Mouse (Mus musculus) CH12.LX (cell line): ENCODE results near the gene Acaa1b. TPM values are rescaled to one million over a fixed set of nuclear protein-coding genes. Genes with fewer than 3 reads are reported as not detected.

ENCODE experiments used
- DNase-seq: peaks from one replicate; pipeline ENCODE4 v3.0.0-alpha.2; 2013; ENCODE audit errors: extremely low read depth
- H3K27ac ChIP-seq: 2 replicates; pipeline ENCODE4 v1.5.1; 2012; ENCODE audit warnings: low read depth, mild to moderate bottlenecking, control low read depth, moderate library complexity; ENCODE audit not compliant: insufficient read depth
- H3K27me3 ChIP-seq: replicated peaks from 2 replicates; pipeline ENCODE3; 2012; ENCODE audit warnings: inconsistent platforms
- H3K36me3 ChIP-seq, 2 experiments: replicated peaks in 1 of 2; 2 replicates each; pipeline versions ENCODE3 to v1.6.1; 2012; ENCODE audit warnings: inconsistent platforms in 1 of 2, low read length in 1 of 2, mild to moderate bottlenecking in 1 of 2, mixed read lengths in 1 of 2, moderate library complexity in 1 of 2; ENCODE audit not compliant: control insufficient read depth in 1 of 2, insufficient read depth in 1 of 2
- H3K4me1 ChIP-seq, 2 experiments: 2 replicates each; pipeline ENCODE4 v1.6.1; 2012; ENCODE audit warnings: inconsistent platforms in 1 of 2, moderate library complexity in 1 of 2; ENCODE audit not compliant: insufficient read depth in 2 of 2, control insufficient read depth in 1 of 2
- H3K4me2 ChIP-seq: 2 replicates; pipeline ENCODE4 v1.6.1; 2012; ENCODE audit warnings: low read depth, mild to moderate bottlenecking, control low read depth; ENCODE audit not compliant: poor library complexity, insufficient read depth, severe bottlenecking
- H3K4me3 ChIP-seq, 3 experiments: fragments of 150-350 bp in 1 of 3; sonication (generic) in 1 of 3; replicated peaks in 1 of 3; 2 replicates each; pipeline versions ENCODE3 to v1.5.1; 2011 to 2012; ENCODE audit warnings: low read depth in 2 of 3, low read length in 2 of 3, mild to moderate bottlenecking in 2 of 3, moderate library complexity in 2 of 3, control low read depth in 1 of 3, improper control_type of control experiment in 1 of 3, inconsistent platforms in 1 of 3, mixed read lengths in 1 of 3; ENCODE audit not compliant: poor library complexity in 1 of 3
- H3K79me2 ChIP-seq: replicated peaks from 2 replicates; pipeline ENCODE4 v1.6.1; 2012; ENCODE audit warnings: mild to moderate bottlenecking, moderate library complexity; ENCODE audit not compliant: control insufficient read depth, poor library complexity, insufficient read depth, severe bottlenecking; ENCODE audit errors: extremely low read depth
- H3K9ac ChIP-seq: 2 replicates; pipeline ENCODE4 v1.6.1; 2012; ENCODE audit warnings: low read depth, mild to moderate bottlenecking, control low read depth, moderate library complexity; ENCODE audit not compliant: insufficient read depth
- H3K9me3 ChIP-seq: replicated peaks from 2 replicates; pipeline ENCODE3; 2012; ENCODE audit warnings: low read length, inconsistent platforms, mixed read lengths
- CTCF ChIP-seq, 2 experiments: IDR thresholded peaks in 1 of 2; conservative IDR thresholded peaks in 1 of 2; 2 replicates each; pipeline ENCODE4 v1.5.1; 2011 to 2012; ENCODE audit warnings: low read depth in 2 of 2, low read length in 2 of 2, improper control_type of control experiment in 1 of 2, inconsistent platforms in 1 of 2, mild to moderate bottlenecking in 1 of 2, moderate library complexity in 1 of 2
- ELF1 ChIP-seq: IDR thresholded peaks from 2 replicates; pipeline ENCODE4 v1.6.1; 2014; ENCODE audit warnings: low read depth, mild to moderate bottlenecking, inconsistent platforms, low read length, improper control_type of control experiment
- ETS1 ChIP-seq: conservative IDR thresholded peaks from 2 replicates; pipeline ENCODE4 v1.6.1; 2012; ENCODE audit warnings: low read depth, mild to moderate bottlenecking, inconsistent platforms, low read length, improper control_type of control experiment, moderate library complexity
- GABPA ChIP-seq: IDR thresholded peaks from 2 replicates; pipeline ENCODE4 v1.6.1; 2012; ENCODE audit warnings: low read depth, low read length, improper control_type of control experiment, inconsistent platforms; ENCODE audit not compliant: insufficient replicate concordance
- IRF4 ChIP-seq: IDR thresholded peaks from 2 replicates; pipeline ENCODE4 v1.6.1; 2014; ENCODE audit warnings: low read depth, mild to moderate bottlenecking, inconsistent platforms, low read length, improper control_type of control experiment
- JUN ChIP-seq: IDR thresholded peaks from 2 replicates; pipeline ENCODE4 v1.6.1; 2011; ENCODE audit warnings: low read depth, mild to moderate bottlenecking, low read length, improper control_type of control experiment, moderate library complexity; ENCODE audit not compliant: insufficient read depth
- MAZ ChIP-seq: IDR thresholded peaks from 2 replicates; pipeline ENCODE4 v1.6.1; 2012; ENCODE audit warnings: low read depth, mild to moderate bottlenecking, inconsistent platforms, low read length, improper control_type of control experiment, moderate library complexity
- MEF2A ChIP-seq: IDR thresholded peaks from 2 replicates; pipeline ENCODE4 v1.6.1; 2014; ENCODE audit warnings: low read depth, mild to moderate bottlenecking, inconsistent platforms, low read length, improper control_type of control experiment, borderline replicate concordance
- MXI1 ChIP-seq: IDR thresholded peaks from 2 replicates; pipeline ENCODE4 v1.6.1; 2011; ENCODE audit warnings: mild to moderate bottlenecking, low read depth, low read length, improper control_type of control experiment
- MYC ChIP-seq: IDR thresholded peaks from 2 replicates; pipeline ENCODE4 v1.6.1; 2011; ENCODE audit warnings: low read depth, mild to moderate bottlenecking, improper control_type of control experiment, low read length
- NRF1 ChIP-seq: IDR thresholded peaks from 2 replicates; pipeline ENCODE4 v1.6.1; 2014; ENCODE audit warnings: low read depth, mild to moderate bottlenecking, inconsistent platforms, low read length, improper control_type of control experiment, moderate library complexity
- POLR2AphosphoS2 ChIP-seq: IDR thresholded peaks from 2 replicates; pipeline ENCODE4 v1.6.1; 2011; ENCODE audit warnings: low read depth, low read length, improper control_type of control experiment
- RAD21 ChIP-seq: IDR thresholded peaks from 2 replicates; pipeline ENCODE4 v1.6.1; 2011; ENCODE audit warnings: low read depth, mild to moderate bottlenecking, low read length, improper control_type of control experiment, moderate library complexity
- SIN3A ChIP-seq: IDR thresholded peaks from 2 replicates; pipeline ENCODE4 v1.6.1; 2012; ENCODE audit warnings: low read length, improper control_type of control experiment, inconsistent platforms
- SMC3 ChIP-seq: IDR thresholded peaks from 2 replicates; pipeline ENCODE4 v1.6.1; 2011; ENCODE audit warnings: low read depth, low read length, improper control_type of control experiment
- UBTF ChIP-seq: IDR thresholded peaks from 2 replicates; pipeline ENCODE4 v1.6.1; 2012; ENCODE audit warnings: low read depth, mild to moderate bottlenecking, inconsistent platforms, low read length, improper control_type of control experiment, moderate library complexity
- USF2 ChIP-seq: conservative IDR thresholded peaks from 2 replicates; pipeline ENCODE4 v1.6.1; 2011; ENCODE audit warnings: low read depth, low read length, improper control_type of control experiment
- ZC3H11A ChIP-seq: IDR thresholded peaks from 2 replicates; pipeline ENCODE4 v1.6.1; 2012; ENCODE audit warnings: low read depth, mild to moderate bottlenecking, inconsistent platforms, low read length, improper control_type of control experiment
- ZKSCAN1 ChIP-seq: IDR thresholded peaks from 2 replicates; pipeline ENCODE4 v1.6.1; 2012; ENCODE audit warnings: low read depth, inconsistent platforms, low read length, improper control_type of control experiment, borderline replicate concordance
- ZNF384 ChIP-seq: IDR thresholded peaks from 2 replicates; pipeline ENCODE4 v1.6.1; 2012; ENCODE audit warnings: low read depth, low read length, improper control_type of control experiment, inconsistent platforms
- dilution Hi-C: fragments of 300-500 bp; cut with MboI; formaldehyde crosslinking; loops from 2 replicates; pipeline ENCODE4 v1.14.3; 2020; ENCODE audit warnings: low sequenced_read_pairs; ENCODE audit not compliant: extremely low pct_unique_long_range_greater_than_20kb, extremely low pct_ligation_motif_present
- in situ Hi-C: fragments of 300-500 bp; cut with MboI; formaldehyde crosslinking; loops from 3 replicates; pipeline ENCODE4 v1.14.3; 2019; ENCODE audit warnings: low sequenced_read_pairs, low pct_ligation_motif_present, low pct_unique_long_range_greater_than_20kb, mixed read lengths
- polyA plus RNA-seq: library from polyadenylated mRNA; unstranded; fragments of >175 nt; gene quantifications from 2 replicates; pipeline ENCODE4 v1.2.1, GENCODE M21; 2012; ENCODE audit warnings: low read depth; ENCODE audit not compliant: insufficient read length
- total RNA-seq, 2 experiments: library from RNA; depleted of rRNA; stranded (reverse); fragments of 300-350 nt in 1 of 2; fragments of >200 nt in 1 of 2; gene quantifications; 2 replicates each; pipeline ENCODE4 v1.2.3; 2012 to 2014

The Acaa1b gene
- total and polyA plus RNA-seq, 3 experiments = 0.17 TPM; not detected in 2

DNA sequence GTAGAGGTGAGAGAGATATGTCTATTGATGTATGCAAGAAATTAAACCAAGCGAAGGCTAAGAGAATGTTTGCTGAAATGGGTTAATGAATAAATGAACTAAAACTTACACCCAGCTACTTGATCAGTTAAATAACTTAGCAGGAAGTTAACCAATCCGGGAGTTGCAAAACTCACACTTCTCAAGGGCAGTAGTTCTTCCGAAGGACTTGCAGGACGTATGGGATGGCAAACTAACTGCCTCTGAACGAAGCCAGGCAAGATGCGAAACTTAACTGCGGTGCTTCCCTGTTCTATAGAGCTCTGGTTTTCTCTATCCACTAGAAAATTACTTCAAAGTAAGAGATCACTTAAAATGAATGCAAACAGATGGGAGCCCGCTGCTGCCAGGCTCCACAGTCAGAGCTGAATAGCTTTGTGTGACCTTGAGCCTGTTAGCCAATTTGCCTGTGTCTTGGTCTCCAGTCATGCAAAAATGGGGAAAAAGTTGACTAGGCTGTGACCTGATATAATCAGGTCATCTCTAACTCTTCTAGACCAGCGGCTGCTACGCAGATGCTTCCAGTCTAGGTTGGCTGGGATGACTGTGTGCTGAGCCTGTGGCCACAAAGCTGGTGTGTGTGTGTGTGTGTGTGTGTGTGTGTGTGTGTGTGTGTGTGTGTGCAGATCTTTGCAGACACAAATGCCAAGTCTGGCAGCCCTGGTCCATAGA, 42.4 kb upstream of the Acaa1b start:
- no peaks in the 10 kb centered on the region for H3K36me3 ChIP-seq
- H3K79me2 ChIP-seq = no peaks in the 10 kb centered on the region
- no peak overlapping the region for H3K27ac ChIP-seq
- no peak overlapping the region for H3K4me2 ChIP-seq
- no peak for TF ChIP-seq ETS1
- no peak for TF ChIP-seq MEF2A
- TF ChIP-seq POLR2AphosphoS2 = no peak
- no peak for TF ChIP-seq ZKSCAN1
- TF ChIP-seq NRF1 = no peak
- H3K27me3 ChIP-seq = peaks cover 4% of the 10 kb centered on the region
- peaks cover 2% of the 10 kb centered on the region for H3K9me3 ChIP-seq
- in situ Hi-C loops = no loop called here
- H3K9ac ChIP-seq = no peak overlapping the region
- no peak for DNase-seq
- dilution Hi-C loops = no loop called here
- no peaks in the 10 kb centered on the region for H3K4me1 ChIP-seq
- no peak overlapping the region for H3K4me3 ChIP-seq

DNA sequence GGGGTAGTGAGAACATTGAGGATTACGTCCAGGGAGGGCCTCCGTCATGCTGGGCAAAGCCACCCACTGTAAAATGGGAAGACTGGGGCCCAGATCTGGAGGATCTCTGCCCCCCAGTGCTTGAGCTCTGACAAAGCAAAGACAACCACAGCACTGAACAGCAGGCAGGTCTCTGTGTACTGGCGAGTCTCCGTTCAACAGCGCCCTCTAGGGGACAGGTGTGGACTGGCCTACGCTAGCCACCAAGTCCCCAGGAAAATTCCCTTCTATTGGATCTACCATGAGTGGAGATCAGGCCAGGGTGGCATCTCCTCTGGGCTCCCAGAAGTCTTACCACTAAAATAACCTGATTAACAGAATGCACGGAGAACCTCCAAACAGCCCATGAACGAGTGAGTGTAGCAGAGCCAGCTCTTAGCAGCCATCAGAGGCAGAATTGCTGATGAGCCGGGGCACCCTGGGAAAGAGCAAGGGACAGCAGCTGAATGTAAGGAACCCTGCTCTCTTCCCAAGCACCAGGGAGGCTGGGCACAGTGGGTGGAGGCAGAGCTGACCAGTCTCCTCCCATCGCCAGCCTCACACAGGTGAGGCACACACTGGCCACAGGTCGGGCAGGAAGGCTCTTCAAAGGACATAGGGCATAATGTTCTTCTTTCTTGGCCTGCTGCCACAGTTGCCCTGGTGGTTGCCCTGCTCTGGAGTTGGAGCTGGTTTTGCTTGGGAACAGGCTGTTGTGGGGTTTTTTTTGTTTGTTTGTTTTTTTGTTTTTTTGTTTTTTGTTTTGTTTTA, 35.5 kb upstream of the Acaa1b start:
- H3K9me3 ChIP-seq = no peaks in the 10 kb centered on the region
- no peak overlapping the region for H3K4me3 ChIP-seq
- dilution Hi-C loops (no loop called here), in situ Hi-C loops (no loop called here)
- H3K4me2 ChIP-seq = no peak overlapping the region
- no peaks in the 10 kb centered on the region for H3K36me3 ChIP-seq
- H3K79me2 ChIP-seq = no peaks in the 10 kb centered on the region
- DNase-seq = peak; percentile 36
- H3K27me3 ChIP-seq = no peaks in the 10 kb centered on the region
- no peak overlapping the region for H3K27ac ChIP-seq
- no peak overlapping the region for H3K9ac ChIP-seq
- peak; percentile 76 to 85 for TF ChIP-seq CTCF (conservative IDR thresholded peaks at IDR 0.05 in 1 of 2, IDR thresholded peaks at IDR 0.05 in 1 of 2; ENCODE audit: low read depth in 2 of 2, low read length in 2 of 2)
- TF ChIP-seq ZNF384 = no peak
- TF ChIP-seq USF2 = no peak
- TF ChIP-seq GABPA = no peak
- no peak for TF ChIP-seq MYC
- no peak for TF ChIP-seq UBTF
- TF ChIP-seq ZKSCAN1 = no peak
- TF ChIP-seq SIN3A = no peak
- no peak for TF ChIP-seq MXI1
- TF ChIP-seq IRF4 = no peak
- no peak for TF ChIP-seq MAZ
- TF ChIP-seq ETS1 = no peak
- TF ChIP-seq SMC3 = peak; percentile 57
- TF ChIP-seq POLR2AphosphoS2 = no peak
- TF ChIP-seq NRF1 = no peak
- TF ChIP-seq ELF1 = no peak
- TF ChIP-seq ZC3H11A = no peak
- peak; percentile 55 for TF ChIP-seq RAD21
- no peak for TF ChIP-seq JUN
- peaks cover 0 to 3% of the 10 kb centered on the region in 2 experiments; a peak in 1 of 4 replicates for H3K4me1 ChIP-seq
